Mouse (Mus musculus): ENCODE results near the gene Rrnad1.
A peak's percentile ranks its signal among the peaks of the same experiment; 100 is the strongest.

Rrnad1 gene

GRCm38 (mm10) chr3:87949266-87949954 lies 18.9 kb upstream of the Rrnad1 start:
- peak; percentile 55 for DNase-seq (ENCODE audit: extremely low spot score, low spot score)

GRCm38 (mm10) chr3:87948378-87949265 lies 18.1 kb upstream of the Rrnad1 start, which contains the start of gene Crabp2:
Gene Crabp2, plus strand, starts transcription at chr3:87948666.
- DNase-seq (ENCODE audit: extremely low spot score, low spot score): peak; percentile 82

- DNase-seq (ENCODE audit: extremely low spot score, low spot score): peak; percentile 86
Observed at GRCm38 (mm10) chr3:87947811-87948199, 17.3 kb upstream of the Rrnad1 start.

- peak; percentile 78 for DNase-seq (ENCODE audit: extremely low spot score, low spot score)
Observed at GRCm38 (mm10) chr3:87947056-87947810, 16.7 kb upstream of the Rrnad1 start.

- DNase-seq (ENCODE audit: extremely low spot score, low spot score): no peak
Observed at GRCm38 (mm10) chr3:87946541-87946860, 16.0 kb upstream of the Rrnad1 start.

GRCm38 (mm10) chr3:87945781-87946540 lies 15.4 kb upstream of the Rrnad1 start:
- DNase-seq (ENCODE audit: extremely low spot score, low spot score): peak; percentile 64

GRCm38 (mm10) chr3:87944838-87945600 lies 14.5 kb upstream of the Rrnad1 start:
- DNase-seq (ENCODE audit: extremely low spot score, low spot score): peak; percentile 44

- DNase-seq (ENCODE audit: extremely low spot score, low spot score): no peak
Observed at GRCm38 (mm10) chr3:87943586-87943985, 13.1 kb upstream of the Rrnad1 start.

- no peak for DNase-seq (ENCODE audit: extremely low spot score, low spot score)
Observed at GRCm38 (mm10) chr3:87942471-87942870, 12.0 kb upstream of the Rrnad1 start.

- DNase-seq (ENCODE audit: extremely low spot score, low spot score): no peak
Observed at GRCm38 (mm10) chr3:87940611-87941010, 10.1 kb upstream of the Rrnad1 start.

- DNase-seq (ENCODE audit: extremely low spot score, low spot score): peak; percentile 86
Observed at GRCm38 (mm10) chr3:87935776-87936175, 5.3 kb upstream of the Rrnad1 start.

GRCm38 (mm10) chr3:87935201-87935600 lies 4.7 kb upstream of the Rrnad1 start:
- no peak for DNase-seq (ENCODE audit: extremely low spot score, low spot score)

- DNase-seq (ENCODE audit: extremely low spot score, low spot score): no peak
Observed at GRCm38 (mm10) chr3:87934501-87934900, 4.0 kb upstream of the Rrnad1 start.

GRCm38 (mm10) chr3:87934026-87934425 lies 3.5 kb upstream of the Rrnad1 start:
- no peak for DNase-seq (ENCODE audit: extremely low spot score, low spot score)

GRCm38 (mm10) chr3:87929341-87930077 lies 1.0 kb downstream of the Rrnad1 start:
- DNase-seq (ENCODE audit: extremely low spot score, low spot score): no peak

GRCm38 (mm10) chr3:87927452-87927851 lies 3.1 kb downstream of the Rrnad1 start:
- DNase-seq (ENCODE audit: extremely low spot score, low spot score): no peak

- DNase-seq (ENCODE audit: extremely low spot score, low spot score): no peak
Observed at GRCm38 (mm10) chr3:87924996-87925395, 5.5 kb downstream of the Rrnad1 start.

GRCm38 (mm10) chr3:87920270-87920943 lies 10.1 kb downstream of the Rrnad1 start:
- DNase-seq (ENCODE audit: extremely low spot score, low spot score): no peak

Data from neural tube, embryonic 10.5 days (tissue).